Mouse (Mus musculus): Measurements from ENCODE around the gene Immt.
A peak's percentile ranks its signal among the peaks of the same experiment; 100 is the strongest.
"Not testable (repeated sequence)": the region's sequence is repeated elsewhere in the genome, so short reads cannot be mapped to it uniquely, and the experiment has no call there.

Immt gene

GRCm38 (mm10) chr6:71867751-71868150 lies 36.6 kb downstream of the Immt start:
- DNase-seq, result no peak

GRCm38 (mm10) chr6:71868809-71869208 lies 37.7 kb downstream of the Immt start:
- DNase-seq, result peak; percentile 24

GRCm38 (mm10) chr6:71871396-71871795 lies 40.3 kb downstream of the Immt start:
- peak; percentile 59 for DNase-seq

- DNase-seq, result no peak
Observed at GRCm38 (mm10) chr6:71877965-71878760, 47.0 kb downstream of the Immt start.

- no peak for DNase-seq
Observed at GRCm38 (mm10) chr6:71893263-71893662, 62.1 kb downstream of the Immt start.

- DNase-seq, result no peak
Observed at GRCm38 (mm10) chr6:71907702-71908235, 76.6 kb downstream of the Immt start.

- peak; percentile 93 for DNase-seq
Observed at GRCm38 (mm10) chr6:71908481-71909381, 77.6 kb downstream of the Immt start, which contains the start of the genes Ptcd3 and Polr1a. TSS of gene Ptcd3 (minus strand) at chr6:71908750. TSS of gene Polr1a (plus strand) at chr6:71909053.

GRCm38 (mm10) chr6:71909384-71909783 lies 78.3 kb downstream of the Immt start:
- no peak for DNase-seq

GRCm38 (mm10) chr6:71909840-71910239 lies 78.7 kb downstream of the Immt start:
- DNase-seq, result peak; percentile 20

- DNase-seq, result no peak
Observed at GRCm38 (mm10) chr6:71911686-71912450, 80.7 kb downstream of the Immt start.

GRCm38 (mm10) chr6:71920752-71921151 lies 89.6 kb downstream of the Immt start:
- peak; percentile 25 for DNase-seq

- DNase-seq, result not testable (repeated sequence)
Observed at GRCm38 (mm10) chr6:71925233-71925632, 94.1 kb downstream of the Immt start.

All from thymus, postnatal 14 days (tissue).